17 mouse cellular contexts compared by ENCODE assay signal in genomic region chr2:11208263-11208662, GRCm38 (mm10).
"Had no signal": no experiment of that assay in that cellular context is flagged by ENCODE, and none has a peak within 500 bp of the region (broad histone marks: within the 10 kb centered on the region; RNA-seq: fewer than 3 reads in every experiment).

No protein-coding gene starts in this region.

- H3K9me3 ChIP-seq: limb, embryonic 13.5 days; liver, embryonic 15.5 days; midbrain, embryonic 12.5 days had no signal

- H3K36me3 ChIP-seq: limb, embryonic 13.5 days; liver, embryonic 15.5 days; midbrain, embryonic 12.5 days had no signal

- H3K4me2 ChIP-seq: limb, embryonic 13.5 days; liver, embryonic 11.5 days; liver, embryonic 15.5 days; midbrain, embryonic 12.5 days had no signal

- DNase-seq: kidney, adult 9 months; kidney, postnatal 36 days; layer of hippocampus, adult 9-11 months; lung, adult 2 months; lung, postnatal 36 days; right cerebral cortex, adult 18-20 months; right cerebral cortex, postnatal 25 days; thymus, postnatal 4 days had no signal

- H3K4me3 ChIP-seq: limb, embryonic 13.5 days; liver, embryonic 15.5 days; midbrain, embryonic 12.5 days had no signal

- H3K4me1 ChIP-seq: limb, embryonic 13.5 days; liver, embryonic 15.5 days; midbrain, embryonic 12.5 days had no signal

- H3K27ac ChIP-seq: kidney, postnatal 0 days; limb, embryonic 13.5 days; liver, embryonic 15.5 days; midbrain, embryonic 12.5 days; stomach, postnatal 0 days had no signal

- ATAC-seq: intestine, postnatal 0 days; lung, postnatal 0 days; midbrain, embryonic 16.5 days had no signal

- H3K9ac ChIP-seq: limb, embryonic 13.5 days; liver, embryonic 15.5 days; midbrain, embryonic 12.5 days had no signal

- H3K27me3 ChIP-seq: limb, embryonic 13.5 days; liver, embryonic 15.5 days; midbrain, embryonic 12.5 days had no signal
